Mouse (Mus musculus) embryonic fibroblast, embryonic 13.5 days (primary cell): ENCODE measurements around the gene Sirt3.
A peak's percentile ranks its signal among the peaks of the same experiment; 100 is the strongest.

ENCODE experiments used
- CTCF ChIP-seq: IDR thresholded peaks from 2 replicates; pipeline ENCODE4 v1.5.1; 2011; ENCODE audit warnings: mild to moderate bottlenecking, control low read depth, low read length, moderate library complexity, borderline replicate concordance; ENCODE audit not compliant: insufficient read depth
- POLR2A ChIP-seq: IDR thresholded peaks from 2 replicates; pipeline ENCODE4 v1.6.1; 2011; ENCODE audit warnings: low read depth, mild to moderate bottlenecking, control low read depth, low read length, moderate library complexity

DNA sequence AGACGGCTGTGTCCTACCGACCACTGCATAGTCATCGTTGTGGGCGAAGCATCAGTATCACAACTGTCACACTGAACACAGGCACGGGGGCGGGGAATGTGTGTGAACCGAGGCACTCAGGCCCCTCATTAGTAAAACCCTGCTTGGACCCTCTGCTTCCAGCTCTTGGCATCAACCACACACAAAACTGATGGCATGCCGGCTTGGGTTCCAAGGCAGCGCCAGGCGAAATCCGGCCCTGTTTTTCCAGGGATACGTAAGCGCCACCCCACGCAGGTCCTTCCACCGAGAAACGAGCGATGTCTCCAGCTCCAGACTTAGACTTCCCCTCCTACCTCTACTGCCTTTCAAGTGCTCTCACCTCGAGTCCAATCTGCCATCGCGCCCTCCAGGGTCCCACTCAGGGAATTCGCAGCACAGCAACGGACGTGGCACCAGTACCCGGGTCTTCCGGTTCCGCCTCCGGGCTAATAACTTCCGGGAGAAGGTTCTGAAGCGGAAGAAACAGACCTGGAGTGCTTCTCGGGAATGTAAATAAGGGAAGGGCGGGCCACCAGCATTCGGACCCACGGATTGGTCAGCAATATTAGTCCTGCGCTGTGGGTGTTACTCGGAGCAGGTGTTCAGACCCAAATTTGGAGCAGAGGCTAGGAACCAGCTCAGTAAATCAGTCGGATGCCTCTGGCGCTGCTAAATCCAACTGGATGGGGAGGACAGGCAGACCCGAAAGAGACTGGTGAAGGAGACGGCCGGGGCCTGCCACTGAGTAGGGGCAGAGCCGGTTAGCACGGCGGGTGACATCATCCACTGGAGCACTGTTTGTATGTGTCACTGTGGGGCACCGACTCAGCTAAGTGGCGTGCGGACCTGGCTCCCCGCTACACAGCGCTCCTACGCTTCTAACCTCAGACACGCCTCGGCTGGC lies 26.0 kb downstream of the Sirt3 start, which contains the start of gene Gm45785:
- TF ChIP-seq POLR2A (peak; percentile 80), CTCF (no peak)
